Mouse (Mus musculus) lung, postnatal 0 days (tissue): ENCODE results near the gene Zfp462. TPM values are rescaled to one million over a fixed set of nuclear protein-coding genes. Genes with fewer than 3 reads are reported as not detected.
"Not testable (repeated sequence)": the region's sequence is repeated elsewhere in the genome, so short reads cannot be mapped to it uniquely, and the experiment has no call there.

ENCODE experiments used
- ATAC-seq: fragments of 200-750 bp; cut with Nextera tagmentation; 2 replicates; pipeline ENCODE4 v1.8.0; 2017; ENCODE audit warnings: moderate library complexity
- DNase-seq: peaks from one replicate; pipeline ENCODE4 v3.0.0-alpha.2; 2016; ENCODE audit warnings: low spot score
- H3K27ac ChIP-seq: fragments of 300-500 bp; sonication (generic); 2 replicates; pipeline ENCODE4 v1.5.1; 2014; ENCODE audit warnings: antibody characterized with exemption, mild to moderate bottlenecking, low read length, mixed read lengths
- H3K27me3 ChIP-seq: fragments of 300-500 bp; sonication (generic); replicated peaks from 2 replicates; pipeline ENCODE4 v1.6.1; 2014; ENCODE audit warnings: low read length, mixed read lengths; ENCODE audit not compliant: insufficient read depth
- H3K36me3 ChIP-seq: fragments of 300-500 bp; sonication (generic); 2 replicates; pipeline ENCODE4 v1.6.1; 2014; ENCODE audit warnings: low read length, mixed read lengths; ENCODE audit not compliant: insufficient read depth
- H3K4me1 ChIP-seq: fragments of 300-500 bp; sonication (generic); 2 replicates; pipeline ENCODE4 v1.6.1; 2014; ENCODE audit warnings: antibody characterized with exemption, low read depth, low read length, mixed read lengths; ENCODE audit not compliant: insufficient read depth
- H3K4me2 ChIP-seq: fragments of 300-500 bp; sonication (generic); replicated peaks from 2 replicates; pipeline ENCODE4 v1.6.1; 2014; ENCODE audit warnings: low read depth, mild to moderate bottlenecking, low read length, moderate library complexity, mixed read lengths
- H3K4me3 ChIP-seq: fragments of 300-500 bp; sonication (generic); 2 replicates; pipeline ENCODE4 v1.5.1; 2014; ENCODE audit warnings: low read depth, low read length
- H3K9ac ChIP-seq: fragments of 300-500 bp; sonication (generic); replicated peaks from 2 replicates; pipeline ENCODE4 v1.6.1; 2014; ENCODE audit warnings: low read depth, mild to moderate bottlenecking
- H3K9me3 ChIP-seq: fragments of 300-500 bp; sonication (generic); 2 replicates; pipeline ENCODE4 v1.6.1; 2016; ENCODE audit warnings: low read length, mixed read lengths
- CTCF ChIP-seq: IDR thresholded peaks from 2 replicates; pipeline ENCODE4 v1.5.1; 2016; ENCODE audit warnings: antibody characterized with exemption, mild to moderate bottlenecking
- EP300 ChIP-seq: IDR thresholded peaks from 2 replicates; pipeline ENCODE4 v1.6.1; 2016; ENCODE audit warnings: antibody characterized with exemption, mild to moderate bottlenecking, control low read depth
- WGBS: fragments of 180-500 bp; shearing (Covaris S2); extraction: QIAGEN DNeasy Blood & Tissue Kit; methylation state at CpG from one replicate; pipeline ENCODE4 v1.1.7; 2014; 5-methylcytosine and 5-hydroxymethylcytosine counted together
- polyA plus RNA-seq: library from polyadenylated mRNA; unstranded; fragments of >200 nt; fragmentation: Nextera tagmentation; extraction: Ambion mirVana; gene quantifications from 2 replicates; pipeline ENCODE4 v1.2.1, GENCODE M21; 2015

Zfp462 gene
- polyA plus RNA-seq, 1 experiment from 2014 or later: 1.5 TPM

- no peaks in the 10 kb centered on the region for H3K9me3 ChIP-seq
- H3K27ac ChIP-seq: no peak overlapping the region
- ATAC-seq (no peak), DNase-seq (no peak)
- no peak overlapping the region for H3K9ac ChIP-seq
- 87% methylated on average over 2 of the region's 2 CpGs for WGBS
- H3K4me3 ChIP-seq: no peak overlapping the region
- no peaks in the 10 kb centered on the region for H3K36me3 ChIP-seq
- no peak for TF ChIP-seq EP300
- TF ChIP-seq CTCF: peak; percentile 47
- no peaks in the 10 kb centered on the region for H3K4me1 ChIP-seq
- H3K27me3 ChIP-seq: no peaks in the 10 kb centered on the region
- H3K4me2 ChIP-seq: no peak overlapping the region
Measured at GRCm38 (mm10) chr4:54923386-54923785, 21.5 kb upstream of the Zfp462 start.

- DNase-seq (no peak), ATAC-seq (no peak)
- H3K4me3 ChIP-seq: no peak overlapping the region
- H3K27me3 ChIP-seq: no peaks in the 10 kb centered on the region
- no peak overlapping the region for H3K9ac ChIP-seq
- TF ChIP-seq CTCF (no peak), EP300 (no peak)
- H3K4me1 ChIP-seq: no peaks in the 10 kb centered on the region
- WGBS: 80% methylated on average over 2 of the region's 2 CpGs
- no peaks in the 10 kb centered on the region for H3K9me3 ChIP-seq
- no peak overlapping the region for H3K27ac ChIP-seq
- H3K4me2 ChIP-seq: no peak overlapping the region
- H3K36me3 ChIP-seq: no peaks in the 10 kb centered on the region
Measured at GRCm38 (mm10) chr4:54924306-54924705, 20.5 kb upstream of the Zfp462 start.

- H3K9me3 ChIP-seq, H3K9ac ChIP-seq, H3K4me1 ChIP-seq, ATAC-seq, H3K36me3 ChIP-seq, H3K4me3 ChIP-seq, H3K27me3 ChIP-seq, DNase-seq, H3K4me2 ChIP-seq, H3K27ac ChIP-seq: not testable (repeated sequence)
- 98% methylated on average over 5 of the region's 5 CpGs for WGBS
Measured at GRCm38 (mm10) chr4:54926456-54926855, 18.4 kb upstream of the Zfp462 start.

GRCm38 (mm10) chr4:54927321-54928062 lies 17.4 kb upstream of the Zfp462 start:
- H3K4me1 ChIP-seq, H3K4me3 ChIP-seq, DNase-seq, H3K9ac ChIP-seq, H3K36me3 ChIP-seq, ATAC-seq, H3K9me3 ChIP-seq, H3K27me3 ChIP-seq, H3K4me2 ChIP-seq, H3K27ac ChIP-seq: not testable (repeated sequence)
- WGBS: 73% methylated on average over 8 of the region's 8 CpGs

- no peak overlapping the region for H3K4me2 ChIP-seq
- no peak for ATAC-seq
- no peak overlapping the region for H3K27ac ChIP-seq
- H3K27me3 ChIP-seq: no peaks in the 10 kb centered on the region
- H3K4me3 ChIP-seq: no peak overlapping the region
- H3K9ac ChIP-seq: no peak overlapping the region
- no peak for DNase-seq
- H3K36me3 ChIP-seq: no peaks in the 10 kb centered on the region
- 75% methylated on average over 2 of the region's 2 CpGs for WGBS
- H3K4me1 ChIP-seq: no peaks in the 10 kb centered on the region
- no peaks in the 10 kb centered on the region for H3K9me3 ChIP-seq
- TF ChIP-seq CTCF (no peak), EP300 (no peak)
Measured at GRCm38 (mm10) chr4:54929686-54930085, 15.2 kb upstream of the Zfp462 start.

GRCm38 (mm10) chr4:54932668-54933067 lies 12.2 kb upstream of the Zfp462 start:
- Histone ChIP-seq H3K36me3 (no peaks in the 10 kb centered on the region), H3K4me1 (no peaks in the 10 kb centered on the region), H3K4me3 (no peak overlapping the region), H3K9me3 (no peaks in the 10 kb centered on the region), H3K27me3 (no peaks in the 10 kb centered on the region), H3K27ac (no peak overlapping the region), H3K9ac (no peak overlapping the region), H3K4me2 (no peak overlapping the region)
- WGBS: 22% methylated on average over 2 of the region's 2 CpGs
- DNase-seq (no peak), ATAC-seq (no peak)
- TF ChIP-seq CTCF (no peak), EP300 (no peak)

GRCm38 (mm10) chr4:54937161-54937560 lies 7.7 kb upstream of the Zfp462 start:
- no peak overlapping the region for H3K4me3 ChIP-seq
- DNase-seq (no peak), ATAC-seq (no peak)
- no peak overlapping the region for H3K9ac ChIP-seq
- H3K27me3 ChIP-seq: no peaks in the 10 kb centered on the region
- no peak overlapping the region for H3K4me2 ChIP-seq
- no peak for TF ChIP-seq EP300
- no peak for TF ChIP-seq CTCF
- H3K4me1 ChIP-seq: no peaks in the 10 kb centered on the region
- H3K36me3 ChIP-seq: no peaks in the 10 kb centered on the region
- no peak overlapping the region for H3K27ac ChIP-seq
- 89% methylated on average over 1 of the region's 1 CpGs for WGBS
- H3K9me3 ChIP-seq: no peaks in the 10 kb centered on the region
